Mouse (Mus musculus) layer of hippocampus, adult 9-10 months (tissue): Measurements from ENCODE around the gene Gm5622.
"Not testable (repeated sequence)": the region's sequence is repeated elsewhere in the genome, so short reads cannot be mapped to it uniquely, and the experiment has no call there.

ENCODE experiments used
- DNase-seq: peaks from one replicate; pipeline ENCODE4 v3.0.0; 2022; ENCODE audit warnings: low spot score

Gm5622 gene

DNA sequence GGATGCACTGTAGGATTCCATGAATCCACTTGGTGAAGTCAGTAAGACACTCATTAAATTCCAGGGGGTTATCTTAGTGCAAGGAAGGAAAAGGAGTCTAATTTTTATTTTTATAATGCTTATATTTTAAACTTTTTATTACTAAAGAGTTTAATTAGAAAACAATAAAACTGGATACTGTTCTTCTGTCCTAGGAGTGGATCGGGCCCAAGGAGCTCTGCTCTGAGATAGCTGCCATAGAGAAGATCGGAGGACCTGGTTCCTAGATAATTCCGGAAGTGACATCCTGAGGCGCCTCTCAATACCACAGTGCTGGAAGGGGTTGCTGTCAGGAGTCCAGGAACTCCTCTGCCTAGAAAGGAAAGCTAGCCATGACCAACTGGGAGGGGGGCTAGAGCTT, at the start of gene Gm5622:
Gene Gm5622, plus strand, starts transcription at position 301 of the 400 bp plus-strand sequence.
- DNase-seq = no peak

DNA sequence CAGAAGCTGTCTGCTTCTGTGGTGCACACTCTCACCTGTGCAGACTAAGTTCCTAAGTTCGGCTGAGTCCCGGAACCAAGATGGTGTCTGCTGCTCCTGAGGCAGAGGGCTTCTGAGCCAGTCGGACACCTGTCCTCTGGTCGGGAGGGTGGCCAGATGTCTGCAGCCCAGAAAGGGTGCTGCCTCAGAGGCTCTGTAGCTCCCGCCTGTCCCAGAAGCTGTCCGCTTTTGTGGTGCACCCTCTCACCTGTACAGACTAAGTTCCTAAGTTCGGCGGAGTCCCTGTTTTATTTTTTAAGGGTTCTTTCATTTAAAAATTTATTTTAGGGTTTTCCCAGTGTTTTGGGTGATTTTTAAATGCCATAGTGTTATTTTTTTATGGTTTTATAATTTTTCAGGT, 45.2 kb upstream of the Gm5622 start:
- DNase-seq = no peak

DNA sequence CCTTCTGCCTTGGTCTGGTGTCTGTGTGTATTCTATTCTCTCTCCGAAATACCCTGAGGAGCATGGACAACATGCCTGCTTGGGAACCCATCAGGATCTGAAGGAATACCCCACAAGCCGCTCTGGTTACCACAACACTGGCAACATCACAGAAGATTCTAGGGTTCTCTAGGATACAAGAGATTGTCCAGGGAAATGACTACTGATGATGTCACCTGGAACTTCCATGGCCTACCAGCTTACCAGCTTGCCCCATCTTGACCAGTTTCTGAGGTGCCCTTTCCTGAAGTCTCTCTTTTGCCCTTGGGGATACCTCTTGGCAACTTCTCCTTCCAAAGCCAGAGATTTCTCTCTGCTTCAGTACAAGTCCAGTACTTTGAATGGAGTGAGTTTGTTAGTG, 21.4 kb downstream of the Gm5622 start, which contains the start of gene Gm17175:
Gene Gm17175, minus strand, starts transcription at position 101 of the 400 bp plus-strand sequence.
- DNase-seq = not testable (repeated sequence)

DNA sequence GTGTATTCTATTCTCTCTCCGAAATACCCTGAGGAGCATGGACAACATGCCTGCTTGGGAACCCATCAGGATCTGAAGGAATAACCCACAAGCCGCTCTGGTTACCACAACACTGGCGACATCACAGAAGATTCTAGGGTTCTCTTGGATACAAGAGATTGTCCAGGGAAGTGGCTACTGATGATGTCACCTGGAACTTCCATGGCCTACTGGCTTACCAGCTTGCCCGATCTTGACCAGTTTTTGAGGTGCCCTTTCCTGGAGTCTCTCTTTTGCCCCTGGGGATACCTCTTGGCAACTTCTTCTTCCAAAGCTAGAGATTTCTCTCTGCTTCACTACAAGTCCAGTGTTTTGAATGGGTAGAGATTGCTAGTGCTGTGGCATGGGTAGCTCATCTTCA, 39.4 kb downstream of the Gm5622 start, which contains the start of gene Gm17174:
Gene Gm17174, minus strand, starts transcription at position 101 of the 400 bp plus-strand sequence.
- DNase-seq = not testable (repeated sequence)

DNA sequence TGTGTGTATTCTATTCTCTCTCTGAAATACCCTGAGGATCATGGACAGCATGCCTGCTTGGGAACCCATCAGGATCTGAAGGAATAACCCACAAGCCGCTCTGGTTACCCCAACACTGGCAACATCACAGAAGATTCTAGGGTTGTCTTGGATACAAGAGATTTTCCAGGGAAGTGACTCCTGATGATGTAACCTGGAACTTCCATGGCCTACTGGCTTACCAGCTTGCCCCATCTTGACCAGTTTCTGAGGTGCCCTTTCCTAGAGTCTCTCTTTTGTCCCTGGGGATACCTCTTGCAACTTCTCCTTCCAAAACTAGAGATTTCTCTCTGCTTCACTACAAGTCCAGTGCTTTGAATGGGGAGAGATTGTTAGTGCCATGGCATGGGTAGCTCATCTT, 58.6 kb downstream of the Gm5622 start, which contains the start of gene Gm17078:
Gene Gm17078, minus strand, starts transcription at position 101 of the 400 bp plus-strand sequence.
- DNase-seq = no peak

DNA sequence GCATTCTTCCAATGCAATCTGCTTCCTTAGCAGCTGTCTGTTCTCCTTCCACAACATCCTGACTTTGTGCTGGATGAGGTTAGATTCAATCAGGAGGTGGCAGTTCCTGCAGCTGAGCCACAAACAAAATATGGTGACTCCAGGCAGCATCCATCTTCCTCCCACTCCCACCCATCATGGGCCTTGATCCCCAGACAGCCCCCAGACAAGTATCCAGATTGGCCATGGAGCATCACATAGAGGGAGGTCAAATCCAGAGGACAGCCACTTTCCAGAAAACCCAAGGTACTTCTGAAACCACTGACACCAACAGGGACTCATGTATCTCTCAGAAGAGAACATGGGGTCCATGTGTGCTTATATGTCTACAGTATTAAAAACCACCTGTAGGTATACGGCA, 79.8 kb downstream of the Gm5622 start:
- DNase-seq = not testable (repeated sequence)

DNA sequence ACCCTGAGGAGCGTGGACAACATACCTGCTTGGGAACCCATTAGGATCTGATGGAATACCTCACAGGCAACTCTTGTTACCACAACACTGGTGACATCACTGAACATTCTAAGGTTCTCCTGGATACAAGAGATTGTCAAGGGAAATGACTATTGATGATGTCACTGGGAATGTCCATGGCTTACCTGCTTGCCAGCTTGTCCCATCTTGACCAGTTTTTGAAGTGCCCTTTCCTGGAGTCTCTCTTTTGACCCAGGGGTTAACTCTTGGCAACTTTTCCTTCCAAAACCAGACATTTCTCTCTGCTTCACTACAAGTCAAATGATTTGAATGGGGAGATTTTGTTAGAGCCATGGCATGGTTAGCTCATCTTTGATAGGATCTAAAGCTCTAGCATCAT, 83.0 kb downstream of the Gm5622 start, which contains the start of gene Gm4181:
Gene Gm4181, minus strand, starts transcription at position 101 of the 400 bp plus-strand sequence.
- DNase-seq = not testable (repeated sequence)

DNA sequence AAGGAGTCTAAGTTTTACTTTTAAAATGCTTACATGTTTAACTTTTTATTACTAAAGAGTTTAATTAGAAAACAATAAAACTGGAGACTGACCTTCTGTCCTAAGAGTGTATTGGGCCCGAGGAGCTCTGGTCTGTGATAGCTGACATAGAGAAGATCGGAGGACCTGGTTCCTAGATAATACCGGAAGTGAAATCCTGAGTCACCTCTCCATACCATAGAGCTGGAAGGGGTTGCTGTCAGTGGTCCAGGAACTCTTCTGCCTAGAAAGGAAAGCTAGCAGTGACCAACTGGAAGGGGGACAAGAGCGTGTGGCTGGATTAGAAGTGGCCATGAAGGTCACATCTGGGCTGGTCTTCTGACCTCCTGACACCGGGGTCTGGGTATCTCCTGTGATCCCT, 124.7 kb downstream of the Gm5622 start:
- DNase-seq = no peak

DNA sequence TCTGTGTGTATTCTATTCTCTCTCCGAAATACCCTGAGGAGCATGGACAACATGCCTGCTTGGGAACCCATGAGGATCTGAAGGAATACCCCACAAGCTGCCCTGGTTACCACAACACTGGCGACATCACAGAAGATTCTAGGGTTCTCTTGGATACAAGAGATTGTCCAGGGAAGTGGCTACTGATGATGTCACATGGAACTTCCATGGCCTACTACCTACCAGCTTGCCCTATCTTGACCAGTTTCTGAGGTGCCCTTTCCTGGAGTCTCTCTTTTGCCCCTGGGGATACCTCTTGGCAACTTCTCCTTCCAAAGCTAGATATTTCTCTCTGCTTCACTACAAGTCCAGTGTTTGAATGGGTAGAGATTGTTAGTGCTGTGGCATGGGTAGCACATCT, 142.8 kb downstream of the Gm5622 start, which contains the start of gene Gm17079:
Gene Gm17079, minus strand, starts transcription at position 101 of the 400 bp plus-strand sequence.
- DNase-seq = not testable (repeated sequence)
